Mouse (Mus musculus): Measurements from ENCODE around the gene Pak4. TPM values are rescaled to one million over a fixed set of nuclear protein-coding genes. Genes with fewer than 3 reads are reported as not detected.

Gene Pak4
- total RNA-seq, 2 experiments from 2014 or later: 5.5 to 7.0 TPM

Small RNA genes within 50 kb of the gene (microRNA-seq; reads per million reads assigned to microRNA genes)
- 0.25 to 0.32 reads per million in 2 experiments for gene Mir7049

Other genes with a start within 250 kb of the Pak4 start
- gene Rps16, start 247.5 kb downstream of the Pak4 start, total RNA-seq (2021): 100 to 1,000 TPM; 757 to 807 TPM
- 10 to 100 TPM; 18.7 to 30.0 TPM for gene Plekhg2, start 225.6 kb downstream of the Pak4 start, total RNA-seq (2021)
- gene Zfp36, start 217.9 kb downstream of the Pak4 start, total RNA-seq (2021): 10 to 100 TPM in 1 of 2 experiments, 1 to 10 TPM in 1; 8.1 to 10.5 TPM
- gene Med29, start 205.5 kb downstream of the Pak4 start, total RNA-seq (2021): 10 to 100 TPM; 22.6 to 23.0 TPM
- 10 to 100 TPM; 36.5 to 46.2 TPM for gene Paf1, start 205.2 kb downstream of the Pak4 start, total RNA-seq (2021)
- 10 to 100 TPM in 1 of 2 experiments, 1 to 10 TPM in 1; 10.0 to 10.8 TPM for gene Gmfg, start 160.7 kb downstream of the Pak4 start, total RNA-seq (2021)
- 1 to 10 TPM; 1.4 to 2.0 TPM for gene Lrfn1, start 146.2 kb downstream of the Pak4 start, total RNA-seq (2021)
- gene Ifnl2, start 87.7 kb downstream of the Pak4 start, total RNA-seq (2021): not detected
- gene Ifnl3, start 75.3 kb downstream of the Pak4 start, total RNA-seq (2021): not detected
- gene Sycn, start 57.3 kb downstream of the Pak4 start, total RNA-seq (2021): not detected
- not detected for gene Nccrp1, start 50.9 kb downstream of the Pak4 start, total RNA-seq (2021)
- 10 to 100 TPM; 24.7 to 27.5 TPM for gene Samd4b, start within 50 bp of the Pak4 start, total RNA-seq (2021)
- not detected for gene Acp7, start 33.1 kb upstream of the Pak4 start, total RNA-seq (2021)
- gene Fbxo27, start 94.7 kb upstream of the Pak4 start, total RNA-seq (2021): 1 to 10 TPM; 1.1 to 1.7 TPM
- gene Fbxo17, start 118.6 kb upstream of the Pak4 start, total RNA-seq (2021): 10 to 100 TPM; 12.2 to 13.5 TPM
- 10 to 100 TPM; 40.2 to 46.5 TPM for gene Mrps12, start 143.6 kb upstream of the Pak4 start, total RNA-seq (2021)
- gene Sars2, start 143.8 kb upstream of the Pak4 start, total RNA-seq (2021): 10 to 100 TPM; 16.2 to 18.6 TPM
- gene Ccer2, start 158.0 kb upstream of the Pak4 start, total RNA-seq (2021): not detected
- 10 to 100 TPM; 78.5 to 80.4 TPM for gene Sirt2, start 168.6 kb upstream of the Pak4 start, total RNA-seq (2021)
- gene Nfkbib, start 169.3 kb upstream of the Pak4 start, total RNA-seq (2021): 10 to 100 TPM; 17.4 to 18.2 TPM
- 1 to 10 TPM in 1 of 2 experiments, under 1 TPM in 1; 0.63 to 1.7 TPM for gene Rinl, start 190.8 kb upstream of the Pak4 start, total RNA-seq (2021)
- gene Hnrnpl, start 210.4 kb upstream of the Pak4 start, total RNA-seq (2021): 100 to 1,000 TPM; 244 to 291 TPM
- gene Ech1, start 227.0 kb upstream of the Pak4 start, total RNA-seq (2021): 100 to 1,000 TPM; 182 to 227 TPM
- gene Lgals4, start 235.7 kb upstream of the Pak4 start, total RNA-seq (2021): 1 to 10 TPM; 3.7 to 7.4 TPM